Mouse (Mus musculus) midbrain, embryonic 16.5 days (tissue): ENCODE measurements around the gene Gm45140. TPM values are rescaled to one million over a fixed set of nuclear protein-coding genes. Genes with fewer than 3 reads are reported as not detected.

Source experiments
- ATAC-seq: fragments of 200-750 bp; cut with Nextera tagmentation; 2 replicates; pipeline ENCODE4 v1.8.0; 2017; ENCODE audit warnings: moderate TSS enrichment
- H3K27ac ChIP-seq: fragments of 300-500 bp; sonication (generic); 2 replicates; pipeline ENCODE4 v1.5.1; 2014; ENCODE audit warnings: mild to moderate bottlenecking, low read length, mixed read lengths
- H3K27me3 ChIP-seq: fragments of 300-500 bp; sonication (generic); 2 replicates; pipeline ENCODE4 v1.6.1; 2014; ENCODE audit warnings: low read depth, low read length, mixed read lengths; ENCODE audit not compliant: control insufficient read depth, insufficient read depth
- H3K36me3 ChIP-seq: fragments of 300-500 bp; sonication (generic); 2 replicates; pipeline ENCODE4 v1.6.1; 2014; ENCODE audit warnings: mild to moderate bottlenecking, low read length, moderate library complexity, mixed read lengths; ENCODE audit not compliant: control insufficient read depth, insufficient read depth
- H3K4me1 ChIP-seq: fragments of 300-500 bp; sonication (generic); 2 replicates; pipeline ENCODE4 v1.6.1; 2014; ENCODE audit warnings: mild to moderate bottlenecking, low read length, mixed read lengths; ENCODE audit not compliant: control insufficient read depth, insufficient read depth
- H3K4me2 ChIP-seq: fragments of 300-500 bp; sonication (generic); 2 replicates; pipeline ENCODE4 v1.6.1; 2014; ENCODE audit warnings: mild to moderate bottlenecking, low read length, mixed read lengths
- H3K4me3 ChIP-seq: fragments of 300-500 bp; sonication (generic); 2 replicates; pipeline ENCODE4 v1.5.1; 2014; ENCODE audit warnings: low read depth, mild to moderate bottlenecking, low read length, moderate library complexity, mixed read lengths
- H3K9ac ChIP-seq: fragments of 300-500 bp; sonication (generic); 2 replicates; pipeline ENCODE4 v1.6.1; 2014; ENCODE audit warnings: low read depth, low read length, mixed read lengths
- H3K9me3 ChIP-seq: fragments of 300-500 bp; sonication (generic); replicated peaks from 2 replicates; pipeline ENCODE4 v1.6.1; 2014; ENCODE audit warnings: mild to moderate bottlenecking, low read length, mixed read lengths; ENCODE audit not compliant: control insufficient read depth, poor library complexity, severe bottlenecking
- WGBS: fragments of 180-500 bp; shearing (Covaris S2); extraction: QIAGEN DNeasy Blood & Tissue Kit; methylation state at CpG from one replicate; pipeline ENCODE4 v1.1.7; 2014; 5-methylcytosine and 5-hydroxymethylcytosine counted together
- polyA plus RNA-seq: library from polyadenylated mRNA; unstranded; fragments of >200 nt; fragmentation: Nextera tagmentation; extraction: Ambion mirVana; gene quantifications from 2 replicates; pipeline ENCODE4 v1.2.1, GENCODE M21; 2015

Gene Gm45140
- polyA plus RNA-seq, 1 experiment from 2014 or later, result 4.0 TPM

DNA sequence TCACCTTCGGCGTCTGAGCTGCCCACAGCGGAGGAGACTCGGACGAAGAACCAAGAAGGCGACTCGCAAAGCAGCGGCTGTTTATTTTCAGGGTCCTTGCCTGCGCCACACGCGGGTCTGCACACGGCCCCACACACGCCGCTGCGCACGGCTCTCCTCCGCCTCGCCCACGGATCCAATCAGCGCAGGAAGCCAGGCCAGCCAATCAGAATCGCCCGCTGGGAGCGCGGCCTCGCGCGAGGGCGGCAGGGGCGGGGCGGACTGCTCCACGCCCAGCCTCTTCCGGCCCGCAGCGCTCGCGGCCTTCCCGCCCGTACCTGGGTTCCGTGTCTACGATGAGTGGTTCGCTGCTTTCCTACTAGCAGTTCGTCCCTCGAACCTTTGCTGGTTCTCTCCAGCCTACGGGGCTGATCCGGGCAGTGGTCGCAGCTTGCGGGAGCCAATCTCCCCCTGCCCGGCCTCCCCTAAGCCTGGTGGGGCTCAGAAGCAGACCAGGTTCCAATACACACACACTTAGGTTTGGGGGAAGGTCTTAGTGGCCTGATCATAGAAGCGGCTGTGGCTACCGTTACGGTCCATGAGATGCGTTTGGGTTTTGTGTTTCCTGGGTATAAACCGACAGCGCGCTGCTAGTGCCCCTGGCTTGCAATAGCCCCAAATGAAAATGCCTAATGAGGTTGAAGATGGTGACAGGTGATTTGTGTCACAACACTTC is 15.5 kb upstream of the Gm45140 start, which contains the start of gene Cnbp:
Cnbp (minus strand) TSS at position 207 of the 715 bp plus-strand sequence.
- peak within 1 kb of the TSS; percentile 96 for H3K27ac ChIP-seq
- no peaks in the 10 kb centered on the region for H3K9me3 ChIP-seq
- ATAC-seq, result peak; percentile 99
- peaks cover 29% of the 10 kb centered on the region for H3K4me1 ChIP-seq
- WGBS, result 1% methylated on average over 54 of the region's 55 CpGs
- no peaks in the 10 kb centered on the region; the same call in 1 of the 2 replicates for H3K27me3 ChIP-seq
- peak within 1 kb of the TSS; percentile 99 for H3K9ac ChIP-seq
- H3K4me3 ChIP-seq, result peak within 1 kb of the TSS; percentile 100
- peak within 1 kb of the TSS; percentile 96 for H3K4me2 ChIP-seq
- no peaks in the 10 kb centered on the region for H3K36me3 ChIP-seq

DNA sequence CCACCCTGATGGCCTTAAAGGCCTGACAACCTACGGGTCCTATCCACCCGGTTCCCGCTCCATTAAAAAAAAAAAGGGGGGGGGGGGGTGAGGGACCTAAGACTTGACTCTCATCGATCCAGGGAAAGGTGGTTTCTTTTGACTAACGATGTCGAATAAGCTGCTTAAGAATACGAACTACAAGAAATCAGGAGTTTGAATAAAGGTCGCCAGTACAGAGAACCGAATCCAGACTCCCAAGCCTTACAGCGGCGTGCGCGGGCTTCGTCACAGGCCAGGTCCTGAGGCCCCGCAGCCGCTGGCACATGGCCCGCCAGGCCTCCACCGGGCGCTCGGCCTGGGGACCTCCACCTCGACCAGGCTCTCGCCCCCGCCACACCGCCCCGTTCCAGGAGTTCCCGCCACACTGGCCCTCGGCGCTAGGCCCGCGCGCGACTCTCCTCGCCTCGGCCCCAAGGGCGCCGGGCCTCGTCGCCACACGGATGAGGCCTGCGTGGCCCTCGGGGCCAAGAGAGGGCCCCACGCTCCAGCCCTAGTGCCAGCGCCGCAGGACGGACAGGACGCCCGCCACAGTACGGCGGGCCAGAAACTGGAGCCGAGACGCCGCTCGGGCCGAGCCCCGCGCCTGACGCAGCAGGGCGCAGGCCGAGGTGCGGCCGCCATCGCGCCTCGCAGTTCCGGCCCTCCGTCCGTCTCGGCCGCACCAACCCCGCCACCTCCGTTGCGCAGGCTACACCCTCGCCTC is 14.7 kb upstream of the Gm45140 start:
- Histone ChIP-seq H3K27ac (peak overlapping the region; percentile 96), H3K36me3 (peaks cover under 1% of the 10 kb centered on the region), H3K4me3 (peak overlapping the region; percentile 100), H3K4me1 (peaks cover 29% of the 10 kb centered on the region), H3K27me3 (no peaks in the 10 kb centered on the region; the same call in 1 of the 2 replicates), H3K4me2 (peak overlapping the region; percentile 96), H3K9ac (peak overlapping the region; percentile 99), H3K9me3 (no peaks in the 10 kb centered on the region)
- WGBS, result under 1% methylated on average over 65 of the region's 73 CpGs
- peak; percentile 77 for ATAC-seq

DNA sequence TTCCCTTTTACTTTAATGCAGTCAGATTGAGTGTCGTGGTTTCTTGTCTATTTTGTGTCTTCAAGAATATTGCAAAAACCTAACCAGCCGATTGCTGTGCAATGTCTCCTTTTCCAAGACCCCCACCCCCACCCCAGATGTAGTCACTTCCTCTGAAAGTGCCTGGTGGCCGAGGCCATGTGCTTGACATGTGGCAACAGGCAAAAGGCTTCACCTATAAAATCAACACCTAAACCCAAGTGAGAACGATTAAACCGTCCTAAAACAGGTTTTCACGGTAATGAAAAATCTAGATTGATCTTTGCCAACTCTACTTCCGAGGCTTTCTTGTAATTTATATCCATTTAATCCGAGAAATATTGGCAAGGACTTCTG is 14.2 kb upstream of the Gm45140 start:
- 0% methylated on average over 8 of the region's 8 CpGs for WGBS
- Histone ChIP-seq H3K27ac (no peak overlapping the region), H3K36me3 (peaks cover 6% of the 10 kb centered on the region), H3K4me1 (peaks cover 29% of the 10 kb centered on the region), H3K4me3 (peak overlapping the region; percentile 100), H3K27me3 (no peaks in the 10 kb centered on the region; the same call in 1 of the 2 replicates), H3K9me3 (no peaks in the 10 kb centered on the region), H3K4me2 (peak overlapping the region; percentile 96), H3K9ac (peak overlapping the region; percentile 99)
- ATAC-seq, result no peak

DNA sequence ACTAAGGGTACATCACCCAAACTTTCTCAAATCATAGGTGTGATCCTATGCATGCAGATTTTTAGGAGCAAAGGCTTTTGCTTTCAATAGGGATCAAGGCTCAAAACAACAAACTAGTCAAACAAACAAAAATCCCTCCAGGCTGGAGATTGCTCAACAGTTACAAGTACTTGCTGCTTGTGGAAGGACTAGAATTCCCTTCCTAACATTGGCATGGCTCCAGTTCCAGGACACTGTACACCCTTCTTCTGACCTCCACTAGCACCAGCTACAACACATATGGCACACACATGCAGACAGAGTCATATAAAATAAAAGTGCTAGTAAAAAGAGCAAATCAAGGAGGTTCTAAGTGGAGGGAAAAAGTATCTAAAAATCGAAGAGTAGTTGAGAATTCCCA is 11.2 kb upstream of the Gm45140 start:
- H3K4me2 ChIP-seq, result no peak overlapping the region
- peaks cover 27% of the 10 kb centered on the region for H3K36me3 ChIP-seq
- H3K4me3 ChIP-seq, result no peak overlapping the region
- no peaks in the 10 kb centered on the region for H3K27me3 ChIP-seq
- H3K4me1 ChIP-seq, result peaks cover 29% of the 10 kb centered on the region
- no peaks in the 10 kb centered on the region for H3K9me3 ChIP-seq
- no peak overlapping the region for H3K27ac ChIP-seq
- no peak overlapping the region for H3K9ac ChIP-seq
- ATAC-seq, result no peak
- 90% methylated on average over 1 of the region's 1 CpGs for WGBS

DNA sequence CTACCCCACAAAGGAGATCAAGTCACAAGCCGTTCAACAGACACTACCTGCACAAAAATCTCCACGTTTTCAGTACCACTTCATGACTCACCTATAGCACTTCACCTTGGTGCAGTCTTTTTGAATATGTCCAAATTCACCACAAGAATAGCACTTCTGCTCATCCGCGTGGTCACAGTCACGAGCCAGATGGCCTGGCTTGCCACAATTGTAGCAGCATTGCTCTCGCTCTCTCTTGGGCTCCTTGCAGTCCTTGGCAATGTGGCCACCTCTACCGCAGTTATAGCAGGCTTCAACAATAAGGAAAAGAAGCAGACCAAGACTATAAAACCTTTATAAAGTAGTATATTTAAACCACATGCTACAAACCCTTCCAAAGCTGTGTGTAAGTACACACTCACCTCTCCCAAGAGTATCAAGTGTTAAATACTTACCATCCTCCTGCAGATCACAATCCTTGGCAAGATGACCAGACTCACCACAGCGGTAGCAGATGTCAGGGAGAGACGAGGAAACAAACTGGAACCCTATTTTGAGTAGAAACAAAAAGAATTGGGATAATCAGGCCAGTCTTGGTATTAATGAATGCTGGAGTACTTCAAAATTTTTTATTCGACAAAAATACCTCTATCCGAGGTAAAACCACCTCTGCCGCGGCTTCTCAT is 9.6 kb upstream of the Gm45140 start:
- Histone ChIP-seq H3K4me2 (no peak overlapping the region), H3K4me3 (no peak overlapping the region), H3K36me3 (peaks cover 29% of the 10 kb centered on the region), H3K9me3 (no peaks in the 10 kb centered on the region), H3K9ac (no peak overlapping the region), H3K27ac (no peak overlapping the region), H3K27me3 (no peaks in the 10 kb centered on the region), H3K4me1 (peaks cover 25% of the 10 kb centered on the region)
- 92% methylated on average over 13 of the region's 13 CpGs for WGBS
- no peak for ATAC-seq

DNA sequence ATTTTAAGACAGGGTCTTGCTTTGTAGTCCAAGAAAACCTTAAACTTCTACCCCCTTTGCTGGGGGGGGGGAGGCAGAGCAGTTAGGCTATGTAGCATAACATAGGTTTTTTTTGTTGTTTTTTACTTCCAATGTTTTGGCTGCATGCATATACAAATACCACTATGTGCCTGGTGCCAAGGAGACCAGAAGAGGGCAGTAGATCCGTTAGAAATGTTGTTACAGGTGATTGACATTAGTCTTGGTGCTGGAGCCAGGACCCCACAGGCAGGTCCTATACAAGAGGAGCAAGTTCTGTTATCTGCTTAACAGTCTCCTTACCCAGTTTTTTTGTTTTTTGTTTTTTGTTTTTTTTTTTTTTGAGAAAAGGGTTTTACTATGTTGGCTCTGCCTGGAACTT is 6.7 kb upstream of the Gm45140 start:
- no peak for ATAC-seq
- H3K27me3 ChIP-seq, result no peaks in the 10 kb centered on the region
- H3K36me3 ChIP-seq, result peaks cover 29% of the 10 kb centered on the region
- no peaks in the 10 kb centered on the region for H3K9me3 ChIP-seq
- 18% methylated on average over 1 of the region's 1 CpGs for WGBS
- H3K4me1 ChIP-seq, result peaks cover 14% of the 10 kb centered on the region
- no peak overlapping the region for H3K4me2 ChIP-seq
- H3K4me3 ChIP-seq, result no peak overlapping the region
- no peak overlapping the region for H3K9ac ChIP-seq
- no peak overlapping the region for H3K27ac ChIP-seq

DNA sequence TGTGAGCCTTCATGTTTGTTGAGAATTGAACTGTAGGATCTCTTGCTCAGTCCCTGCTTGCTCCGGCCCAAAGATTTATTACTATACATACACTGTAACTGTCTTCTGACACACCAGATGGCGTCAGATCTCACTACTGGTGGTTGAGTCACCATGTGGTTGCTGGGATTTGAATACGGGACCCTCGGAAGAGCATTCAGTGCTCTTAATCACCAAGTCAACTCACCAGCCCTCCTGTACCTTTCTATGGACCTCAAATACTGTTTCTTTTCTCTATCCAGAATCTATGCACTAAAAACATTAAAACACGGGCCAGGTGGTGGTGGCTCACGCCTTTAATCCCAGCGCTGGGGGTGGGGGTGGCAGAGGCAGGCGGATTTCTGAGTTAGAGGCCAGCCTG is 6.0 kb upstream of the Gm45140 start:
- Histone ChIP-seq H3K4me3 (no peak overlapping the region), H3K9ac (no peak overlapping the region), H3K36me3 (peaks cover 29% of the 10 kb centered on the region), H3K27me3 (no peaks in the 10 kb centered on the region), H3K4me2 (no peak overlapping the region), H3K27ac (no peak overlapping the region), H3K9me3 (no peaks in the 10 kb centered on the region), H3K4me1 (peaks cover 10% of the 10 kb centered on the region)
- 78% methylated on average over 8 of the region's 8 CpGs for WGBS
- ATAC-seq, result no peak

DNA sequence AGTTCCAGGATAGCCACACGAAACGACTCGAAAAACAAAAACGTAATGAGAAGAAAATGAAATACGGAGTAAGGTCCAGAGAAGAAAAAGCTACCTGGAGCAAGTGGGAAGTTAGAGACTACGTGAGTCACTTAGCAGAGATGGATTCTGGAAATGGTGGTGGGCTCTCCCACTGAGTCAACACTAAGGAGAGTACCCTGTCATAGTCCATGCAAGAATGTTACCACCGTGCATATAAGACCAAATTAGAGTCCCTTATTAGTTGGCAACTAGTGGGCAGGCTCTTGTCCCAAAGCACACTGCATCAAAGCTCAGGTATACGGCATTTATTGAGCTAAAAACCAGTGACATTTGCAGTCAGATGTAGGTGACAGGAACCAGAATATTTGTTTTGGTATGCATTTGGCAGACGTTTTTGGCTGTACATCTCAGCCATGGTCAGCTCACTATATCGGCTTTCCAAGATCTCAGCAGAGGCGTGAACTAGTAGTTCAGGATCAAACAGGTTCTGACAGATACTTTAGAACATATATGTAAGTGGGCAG is 4.3 kb upstream of the Gm45140 start:
- WGBS, result 67% methylated on average over 11 of the region's 11 CpGs
- H3K27me3 ChIP-seq, result no peaks in the 10 kb centered on the region
- no peaks in the 10 kb centered on the region for H3K9me3 ChIP-seq
- no peak overlapping the region for H3K27ac ChIP-seq
- H3K4me1 ChIP-seq, result peaks cover 10% of the 10 kb centered on the region
- no peak for ATAC-seq
- peaks cover 25% of the 10 kb centered on the region for H3K36me3 ChIP-seq
- H3K4me2 ChIP-seq, result no peak overlapping the region
- no peak overlapping the region for H3K9ac ChIP-seq
- no peak overlapping the region for H3K4me3 ChIP-seq
